Mouse (Mus musculus): ENCODE results near the gene Traf7. TPM values are rescaled to one million over a fixed set of nuclear protein-coding genes. Genes with fewer than 3 reads are reported as not detected.

The Traf7 gene
- polyA plus RNA-seq (2015; fragmentation: Nextera tagmentation; extraction: Ambion mirVana), result 59.2 and 84.9 TPM in 2 replicates

DNA sequence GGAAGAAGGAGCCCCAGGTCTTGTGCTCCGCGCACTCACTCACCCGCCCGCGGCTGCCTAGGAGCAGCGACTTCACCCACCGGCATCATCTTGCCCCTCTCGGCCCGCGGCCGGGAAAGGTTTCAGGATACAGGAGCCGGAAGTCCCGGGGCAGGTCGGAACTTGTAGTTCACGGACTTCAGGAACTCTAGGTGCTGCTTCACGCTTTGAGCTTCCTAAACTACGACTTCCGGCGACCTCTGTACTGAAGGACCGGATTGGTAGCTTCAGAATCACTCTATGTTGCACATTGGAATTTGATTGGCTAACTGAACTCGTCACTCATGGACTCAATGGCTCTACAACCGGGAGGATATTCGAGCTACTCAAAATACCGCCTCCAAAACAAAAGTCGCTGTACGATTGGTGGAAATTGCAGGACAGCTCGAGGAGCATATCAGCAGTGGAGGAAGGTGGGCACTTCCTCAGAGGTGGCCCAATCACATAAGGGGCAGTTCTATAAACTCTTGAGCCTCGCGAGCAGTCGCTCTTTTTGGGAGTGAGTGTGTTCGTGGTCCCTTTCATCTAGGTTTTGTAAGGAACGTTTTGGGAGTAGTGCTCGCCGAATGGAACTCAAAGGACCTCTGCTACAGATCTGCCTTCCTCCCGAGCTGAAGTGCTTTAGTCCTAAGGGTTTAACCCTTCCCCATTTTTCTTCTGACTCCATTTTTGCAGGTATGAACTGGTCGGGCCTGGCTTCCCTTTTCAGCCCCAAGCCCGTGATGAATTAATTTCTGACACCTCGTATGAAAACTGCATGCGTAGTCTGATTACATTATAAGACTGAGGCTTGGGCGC, at the start of gene Traf7:
TSS of gene Traf7 (minus strand) at position 216 of the 837 bp plus-strand sequence.
- peak within 1 kb of the TSS; percentile 79 for H3K4me2 ChIP-seq
- peak within 1 kb of the TSS; percentile 78 for H3K27ac ChIP-seq
- H3K9me3 ChIP-seq (replicated peaks), result no peaks in the 10 kb centered on the region
- peak; percentile 97 for ATAC-seq (replicated peaks; ENCODE audit: insufficient number of reproducible peaks, insufficient read depth, low FRiP score, low read depth)
- peak within 1 kb of the TSS; percentile 84 for H3K9ac ChIP-seq
- H3K36me3 ChIP-seq, result no peaks in the 10 kb centered on the region; the same call in 1 of the 2 replicates
- peaks cover 56% of the 10 kb centered on the region for H3K4me1 ChIP-seq (replicated peaks)
- under 1% methylated on average over 40 of the region's 40 CpGs for WGBS
- H3K4me3 ChIP-seq, result peak within 1 kb of the TSS; percentile 75
- H3K27me3 ChIP-seq, result 0 out of 2 replicates have a peak, but pooled peaks cover 5% of the 10 kb centered on the region

DNA sequence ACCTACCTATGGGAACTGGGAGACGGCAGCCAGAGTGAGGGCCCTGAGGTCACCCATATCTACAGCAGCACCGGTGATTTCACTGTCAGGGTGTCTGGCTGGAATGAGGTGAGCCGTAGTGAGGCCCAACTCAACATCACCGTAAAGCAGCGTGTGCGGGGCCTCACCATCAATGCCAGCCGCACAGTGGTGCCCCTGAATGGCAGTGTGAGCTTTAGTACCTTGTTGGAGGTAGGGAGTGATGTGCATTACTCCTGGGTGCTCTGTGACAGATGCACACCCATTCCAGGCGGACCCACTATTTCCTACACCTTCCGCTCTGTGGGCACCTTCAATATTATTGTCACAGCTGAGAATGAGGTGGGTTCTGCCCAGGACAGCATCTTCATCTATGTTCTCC, 46.1 kb upstream of the Traf7 start:
- H3K36me3 ChIP-seq, result peaks cover 52% of the 10 kb centered on the region

DNA sequence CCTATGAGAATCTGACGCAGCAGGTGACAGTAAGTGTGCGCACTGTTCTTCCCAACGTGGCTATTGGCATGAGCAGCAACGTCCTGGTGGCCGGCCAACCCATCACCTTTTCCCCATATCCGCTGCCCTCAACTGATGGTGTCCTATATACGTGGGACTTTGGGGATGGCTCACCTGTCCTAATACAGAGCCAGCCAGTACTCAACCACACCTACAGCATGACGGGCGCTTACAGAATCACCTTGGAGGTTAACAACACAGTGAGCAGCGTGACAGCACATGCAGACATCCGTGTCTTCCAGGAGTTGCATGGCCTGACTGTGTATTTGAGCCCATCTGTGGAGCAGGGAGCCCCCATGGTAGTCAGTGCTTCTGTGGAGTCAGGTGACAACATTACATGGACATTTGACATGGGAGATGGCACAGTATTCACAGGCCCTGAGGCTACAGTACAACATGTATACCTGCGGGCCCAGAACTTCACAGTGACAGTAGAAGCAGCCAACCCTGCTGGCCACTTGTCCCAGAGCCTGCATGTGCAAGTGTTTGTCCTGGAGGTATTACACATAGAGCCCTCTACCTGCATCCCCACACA, 45.0 kb upstream of the Traf7 start:
- Histone ChIP-seq H3K9ac (no peak overlapping the region), H3K9me3 (replicated peaks) (no peaks in the 10 kb centered on the region), H3K4me2 (no peak overlapping the region), H3K36me3 (peaks cover 47% of the 10 kb centered on the region), H3K4me3 (no peak overlapping the region), H3K27ac (no peak overlapping the region), H3K4me1 (replicated peaks) (no peaks in the 10 kb centered on the region), H3K27me3 (no peaks in the 10 kb centered on the region)
- 94% methylated on average over 12 of the region's 12 CpGs for WGBS
- no peak for ATAC-seq (replicated peaks; ENCODE audit: insufficient number of reproducible peaks, insufficient read depth, low FRiP score, low read depth)

More for the DNA sequence above, 46.1 kb upstream of the Traf7 start:
- Histone ChIP-seq H3K9ac (no peak overlapping the region), H3K27me3 (no peaks in the 10 kb centered on the region), H3K4me1 (replicated peaks) (no peaks in the 10 kb centered on the region), H3K4me3 (no peak overlapping the region), H3K9me3 (replicated peaks) (no peaks in the 10 kb centered on the region), H3K27ac (no peak overlapping the region), H3K4me2 (no peak overlapping the region)
- 87% methylated on average over 9 of the region's 9 CpGs for WGBS
- ATAC-seq (replicated peaks; ENCODE audit: insufficient number of reproducible peaks, insufficient read depth, low FRiP score, low read depth), result no peak

DNA sequence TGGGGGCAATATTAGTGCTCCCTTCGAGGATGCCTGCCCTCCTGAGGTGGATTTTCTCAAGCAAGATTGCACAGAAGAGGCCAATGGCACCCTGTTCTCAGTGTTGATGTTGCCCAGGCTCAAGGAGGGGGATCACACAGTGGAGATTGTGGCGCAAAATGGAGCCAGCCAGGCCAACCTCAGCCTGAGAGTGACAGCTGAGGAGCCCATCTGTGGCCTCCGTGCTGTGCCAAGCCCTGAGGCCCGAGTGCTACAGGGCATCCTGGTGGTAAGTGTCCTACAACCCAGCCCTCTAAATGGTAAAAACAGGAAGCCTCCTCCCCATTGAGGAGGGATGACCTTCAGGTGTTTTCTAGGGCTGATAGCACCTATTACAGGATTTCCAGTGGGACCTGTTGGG, 42.1 kb upstream of the Traf7 start:
- Histone ChIP-seq H3K4me2 (no peak overlapping the region), H3K4me3 (no peak overlapping the region), H3K9me3 (replicated peaks) (no peaks in the 10 kb centered on the region), H3K27me3 (no peaks in the 10 kb centered on the region), H3K36me3 (peaks cover 40% of the 10 kb centered on the region), H3K27ac (no peak overlapping the region), H3K4me1 (replicated peaks) (peaks cover 14% of the 10 kb centered on the region), H3K9ac (no peak overlapping the region)
- no peak for ATAC-seq (replicated peaks; ENCODE audit: insufficient number of reproducible peaks, insufficient read depth, low FRiP score, low read depth)
- WGBS, result 91% methylated on average over 4 of the region's 4 CpGs

DNA sequence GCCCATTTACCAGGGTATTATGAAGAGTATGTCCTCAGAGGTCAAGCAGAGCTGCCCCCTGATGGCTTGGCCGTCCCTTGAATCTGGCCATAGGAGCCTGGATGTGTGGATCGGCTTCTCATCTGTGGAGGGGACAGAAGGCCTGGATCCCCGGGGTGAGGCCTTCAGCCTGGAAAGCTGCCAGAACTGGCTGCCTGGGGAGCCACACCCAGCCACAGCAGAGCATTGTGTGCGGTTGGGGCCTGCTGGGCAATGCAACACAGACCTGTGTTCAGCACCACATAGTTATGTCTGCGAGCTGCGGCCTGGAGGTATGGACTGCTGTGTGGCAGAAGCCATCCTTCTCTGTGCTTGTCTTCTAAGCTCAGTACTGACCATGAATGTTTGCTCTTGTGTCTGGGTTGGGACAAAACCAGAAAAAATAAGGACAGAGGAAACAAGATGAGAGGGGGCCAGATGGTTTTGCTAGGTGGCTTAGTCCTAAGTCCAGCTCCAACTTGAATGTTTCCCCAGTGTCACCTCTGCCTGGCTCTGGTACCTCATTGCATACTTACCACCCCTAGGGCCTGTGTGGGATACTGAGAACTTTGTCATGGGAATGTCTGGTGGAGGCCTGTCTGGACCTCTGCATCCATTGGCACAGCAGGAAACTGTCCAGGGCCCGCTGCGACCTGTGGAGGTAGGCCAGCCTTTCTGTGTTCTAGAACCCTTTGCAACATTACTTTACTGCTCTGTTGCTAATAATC, 39.5 kb upstream of the Traf7 start:
- Histone ChIP-seq H3K4me2 (no peak overlapping the region), H3K4me1 (replicated peaks) (peaks cover 25% of the 10 kb centered on the region), H3K27ac (0 out of 2 replicates have a peak overlapping the region, but pooled peaks have one; percentile 13), H3K36me3 (peaks cover 27% of the 10 kb centered on the region), H3K9ac (no peak overlapping the region), H3K9me3 (replicated peaks) (no peaks in the 10 kb centered on the region), H3K27me3 (no peaks in the 10 kb centered on the region), H3K4me3 (no peak overlapping the region)
- 46% methylated on average over 8 of the region's 8 CpGs for WGBS
- peak; percentile 36; the same call in 1 of the 2 replicates for ATAC-seq (replicated peaks; ENCODE audit: insufficient number of reproducible peaks, insufficient read depth, low FRiP score, low read depth)

DNA sequence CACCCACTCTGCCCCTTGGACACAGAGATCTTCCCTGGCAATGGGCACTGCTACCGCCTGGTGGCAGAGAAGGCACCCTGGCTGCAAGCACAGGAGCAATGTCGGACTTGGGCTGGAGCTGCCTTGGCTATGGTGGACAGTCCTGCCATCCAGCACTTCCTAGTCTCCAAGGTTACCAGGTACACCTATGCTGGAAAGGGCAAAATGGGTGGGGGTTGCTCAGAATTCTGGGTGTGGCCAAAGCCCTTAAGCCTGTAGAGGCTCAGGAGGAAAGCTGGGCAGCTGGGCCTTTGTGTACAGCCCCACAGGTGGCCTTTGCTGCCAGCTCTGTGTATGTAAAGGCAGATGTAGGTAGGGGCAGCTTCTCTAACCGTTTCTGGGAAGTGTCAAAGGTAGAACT, 38.1 kb upstream of the Traf7 start:
- H3K27me3 ChIP-seq, result no peaks in the 10 kb centered on the region
- peaks cover 18% of the 10 kb centered on the region for H3K36me3 ChIP-seq
- WGBS, result 87% methylated on average over 3 of the region's 3 CpGs

DNA sequence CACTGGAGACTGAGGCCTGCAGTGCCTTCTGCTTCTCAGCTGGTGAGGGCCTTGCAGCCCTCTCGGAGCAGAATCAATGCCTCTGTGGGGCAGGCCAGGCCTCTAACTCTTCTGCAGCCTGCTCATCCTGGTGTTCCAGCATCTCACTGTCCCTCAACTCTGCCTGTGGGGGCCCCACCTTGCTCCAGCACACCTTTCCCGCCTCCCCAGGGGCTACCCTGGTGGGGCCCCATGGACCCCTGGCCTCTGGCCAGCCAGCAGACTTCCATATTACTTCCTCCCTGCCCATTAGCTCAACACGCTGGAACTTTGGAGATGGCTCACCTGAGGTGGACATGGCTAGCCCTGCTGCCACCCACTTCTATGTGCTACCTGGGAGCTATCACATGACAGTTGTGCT, 37.4 kb upstream of the Traf7 start:
- Histone ChIP-seq H3K9me3 (replicated peaks) (no peaks in the 10 kb centered on the region), H3K4me1 (replicated peaks) (peaks cover 35% of the 10 kb centered on the region), H3K27ac (no peak overlapping the region), H3K9ac (no peak overlapping the region), H3K4me2 (no peak overlapping the region), H3K27me3 (no peaks in the 10 kb centered on the region), H3K4me3 (no peak overlapping the region), H3K36me3 (peaks cover 18% of the 10 kb centered on the region)
- ATAC-seq (replicated peaks; ENCODE audit: insufficient number of reproducible peaks, insufficient read depth, low FRiP score, low read depth), result no peak
- 86% methylated on average over 3 of the region's 3 CpGs for WGBS

More for the DNA sequence above, 38.1 kb upstream of the Traf7 start:
- Histone ChIP-seq H3K4me1 (replicated peaks) (peaks cover 28% of the 10 kb centered on the region), H3K4me3 (no peak overlapping the region), H3K9ac (no peak overlapping the region), H3K27ac (no peak overlapping the region), H3K4me2 (no peak overlapping the region), H3K9me3 (replicated peaks) (no peaks in the 10 kb centered on the region)
- no peak for ATAC-seq (replicated peaks; ENCODE audit: insufficient number of reproducible peaks, insufficient read depth, low FRiP score, low read depth)

DNA sequence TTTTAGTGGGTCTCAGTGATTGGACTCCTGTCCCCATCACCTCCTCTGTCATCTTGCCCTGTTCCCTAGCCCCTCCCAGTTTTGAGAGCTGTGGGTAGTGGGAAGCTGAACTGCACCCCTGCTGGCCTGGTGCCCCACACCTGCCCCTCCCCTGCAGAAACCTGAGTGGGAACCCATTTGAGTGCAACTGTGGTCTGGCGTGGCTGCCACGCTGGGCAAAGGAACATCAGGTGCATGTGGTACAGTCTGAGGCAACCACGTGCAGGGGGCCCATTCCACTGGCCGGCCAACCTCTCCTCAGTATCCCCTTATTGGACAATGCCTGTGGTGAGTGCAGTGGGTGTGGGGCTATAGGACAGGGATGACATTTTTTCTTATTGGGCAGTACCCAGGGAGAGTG, 36.7 kb upstream of the Traf7 start:
- Histone ChIP-seq H3K36me3 (peaks cover 12% of the 10 kb centered on the region), H3K4me2 (no peak overlapping the region), H3K9me3 (replicated peaks) (no peaks in the 10 kb centered on the region), H3K27me3 (no peaks in the 10 kb centered on the region), H3K27ac (no peak overlapping the region), H3K9ac (no peak overlapping the region), H3K4me1 (replicated peaks) (peaks cover 38% of the 10 kb centered on the region), H3K4me3 (no peak overlapping the region)
- ATAC-seq (replicated peaks; ENCODE audit: insufficient number of reproducible peaks, insufficient read depth, low FRiP score, low read depth), result no peak
- WGBS, result 89% methylated on average over 4 of the region's 4 CpGs

DNA sequence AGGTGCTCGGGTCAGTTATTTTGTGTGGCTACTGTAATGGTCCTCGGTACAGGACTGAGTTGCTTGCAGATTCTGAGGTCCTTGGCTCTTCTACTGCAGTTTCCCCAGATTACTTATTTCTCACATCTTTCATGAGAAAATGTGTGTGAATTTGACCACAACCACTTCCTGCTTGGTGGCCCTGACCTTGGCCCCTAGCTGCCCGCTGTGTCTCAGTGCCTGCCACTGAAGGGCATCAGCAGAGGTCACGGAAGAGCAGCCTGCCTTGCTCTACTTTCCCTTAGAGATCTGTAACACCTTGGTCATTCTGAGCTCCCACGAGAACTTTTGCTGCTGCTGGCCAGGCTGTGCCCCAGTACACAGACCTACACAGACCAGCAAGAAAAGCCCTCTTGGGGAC, 35.9 kb upstream of the Traf7 start:
- 72% methylated on average over 5 of the region's 5 CpGs for WGBS
- Histone ChIP-seq H3K4me2 (no peak overlapping the region), H3K4me1 (replicated peaks) (peaks cover 46% of the 10 kb centered on the region), H3K9ac (no peak overlapping the region), H3K27ac (no peak overlapping the region), H3K36me3 (peaks cover 4% of the 10 kb centered on the region; the same call in 1 of the 2 replicates), H3K27me3 (no peaks in the 10 kb centered on the region), H3K4me3 (no peak overlapping the region), H3K9me3 (replicated peaks) (no peaks in the 10 kb centered on the region)
- ATAC-seq (replicated peaks; ENCODE audit: insufficient number of reproducible peaks, insufficient read depth, low FRiP score, low read depth), result no peak

DNA sequence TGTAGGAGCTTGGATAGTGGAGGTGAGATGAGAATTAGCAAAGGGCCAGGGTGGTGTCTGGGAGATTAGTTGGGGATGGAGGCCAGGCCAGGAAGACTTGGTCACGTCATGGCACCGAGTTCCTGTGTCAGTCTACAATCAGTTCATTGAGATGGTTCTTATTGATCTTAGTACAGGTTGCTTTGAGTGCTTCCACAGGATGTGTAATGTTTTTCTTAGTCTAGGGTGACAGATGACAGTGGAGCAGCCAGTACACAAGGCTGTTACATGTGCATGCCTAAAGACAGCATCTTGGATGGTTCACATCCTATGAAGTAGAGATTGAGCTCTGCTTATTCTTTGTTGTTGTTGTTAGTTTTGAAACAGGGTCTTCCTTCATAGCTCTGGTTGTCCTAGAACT, 33.9 kb upstream of the Traf7 start:
- no peak overlapping the region for H3K4me3 ChIP-seq
- H3K27ac ChIP-seq, result no peak overlapping the region
- H3K36me3 ChIP-seq, result no peaks in the 10 kb centered on the region; the same call in 1 of the 2 replicates
- H3K9ac ChIP-seq, result no peak overlapping the region
- no peaks in the 10 kb centered on the region for H3K9me3 ChIP-seq (replicated peaks)
- H3K27me3 ChIP-seq, result no peaks in the 10 kb centered on the region
- WGBS, result 90% methylated on average over 2 of the region's 2 CpGs
- H3K4me1 ChIP-seq (replicated peaks), result peaks cover 54% of the 10 kb centered on the region
- no peak overlapping the region for H3K4me2 ChIP-seq
- no peak for ATAC-seq (replicated peaks; ENCODE audit: insufficient number of reproducible peaks, insufficient read depth, low FRiP score, low read depth)
